Mouse (Mus musculus): ENCODE data around the gene Fshr. TPM values are rescaled to one million over a fixed set of nuclear protein-coding genes. Genes with fewer than 3 reads are reported as not detected.

Gene Fshr
- not detected in 2 replicates for polyA plus RNA-seq (2012; rRNA removed; ENCODE audit: low replicate concordance)

DNA sequence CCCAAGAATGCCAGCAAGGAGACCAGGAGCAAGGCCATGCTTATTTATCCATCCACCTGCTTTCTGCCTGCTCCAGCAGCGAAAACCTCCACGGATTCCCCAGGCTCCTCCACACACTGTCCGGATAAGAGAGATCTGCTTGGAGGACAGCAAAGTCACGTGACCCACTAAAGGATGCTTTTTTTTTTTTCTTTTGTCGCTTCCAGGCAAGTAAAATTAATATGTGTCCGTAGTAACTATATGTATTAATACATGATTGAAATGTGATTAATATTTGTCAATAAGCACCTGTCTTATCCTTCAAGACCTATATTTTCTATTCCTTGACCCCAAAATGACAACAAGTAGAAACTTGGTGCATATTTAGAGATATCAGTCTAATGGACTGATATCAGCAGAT is at the start of gene Fshr:
Fshr (minus strand) TSS at position 101 of the 400 bp plus-strand sequence.

